Mouse (Mus musculus): ENCODE measurements at regions not wholly inside any gene's neighbourhood (a gene's known extent, or its start where the extent isn't known, plus 50 kb on each side); places are given as distances from the start of the nearest gene placed in this dataset.

DNA sequence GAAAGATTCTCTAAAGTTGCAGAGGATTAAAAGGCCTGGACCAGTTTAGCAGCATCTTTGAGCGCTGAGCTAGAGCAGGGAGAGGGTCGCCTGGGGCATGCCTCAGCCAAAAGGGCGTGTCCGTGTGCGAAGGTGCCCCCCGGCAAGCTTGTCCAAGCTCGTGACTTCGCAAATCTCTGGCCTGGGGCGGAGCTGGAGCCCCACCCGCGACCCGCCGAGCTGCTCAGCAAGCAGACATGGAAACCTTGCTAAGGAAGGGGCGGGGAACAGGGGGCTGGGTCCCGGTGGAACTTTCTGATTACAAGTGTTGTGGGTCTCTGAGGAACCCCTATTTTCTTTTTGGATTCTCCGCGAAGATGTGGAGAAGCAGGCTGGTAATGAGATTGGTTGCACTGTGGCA is 127.6 kb upstream of the Dpyd start:
- TF ChIP-seq MAX (IDR thresholded peaks at IDR 0.05; ENCODE audit: low read depth): no peak
- no peak for TF ChIP-seq TCF3 (IDR thresholded peaks at IDR 0.05; ENCODE audit: insufficient read length, low read depth)
- TF ChIP-seq SRF (IDR thresholded peaks at IDR 0.05; ENCODE audit: control insufficient read depth, insufficient read length, low read depth): no peak
- no peak for TF ChIP-seq USF1 (IDR thresholded peaks at IDR 0.05; ENCODE audit: low read depth)
- TF ChIP-seq POLR2AphosphoS2 (IDR thresholded peaks at IDR 0.05; ENCODE audit: insufficient read length, low read depth): no peak
- no peak for TF ChIP-seq POLR2A (IDR thresholded peaks at IDR 0.05; ENCODE audit: insufficient read length, low read depth)
- no peak for TF ChIP-seq MYOD1 (IDR thresholded peaks at IDR 0.05; ENCODE audit: control insufficient read depth in 1 of 3, insufficient read length in 2 of 3, low read depth in 2 of 3)
